Mouse (Mus musculus): ENCODE data around the gene Sp140. TPM values are rescaled to one million over a fixed set of nuclear protein-coding genes. Genes with fewer than 3 reads are reported as not detected.
"Not testable (repeated sequence)": the region's sequence is repeated elsewhere in the genome, so short reads cannot be mapped to it uniquely, and the experiment has no call there.

Gene Sp140
- total RNA-seq (2021), result 1 to 10 TPM; 1.5 to 2.0 TPM

GRCm38 (mm10) chr1:85600078-85600477 lies at the start of gene Sp140:
Sp140 (plus strand) TSS chr1:85600378.
- DNase-seq; intact Hi-C loops (cut with DNase I): not testable (repeated sequence)

- intact Hi-C loops (cut with DNase I), result not testable (repeated sequence)
- peak; percentile 12 to 21 for DNase-seq
These were observed 44.9 kb upstream of the Sp140 start for GRCm38 (mm10) chr1:85555261-85555660.

GRCm38 (mm10) chr1:85573554-85573953 lies 26.6 kb upstream of the Sp140 start:
- DNase-seq, result not testable (repeated sequence)

GRCm38 (mm10) chr1:85575376-85575775 lies 24.8 kb upstream of the Sp140 start, which contains the start of gene G530012D18Rik:
G530012D18Rik (plus strand) TSS chr1:85575676.
- intact Hi-C loops (cut with DNase I); DNase-seq: not testable (repeated sequence)

More at GRCm38 (mm10) chr1:85573554-85573953, 26.6 kb upstream of the Sp140 start:
- intact Hi-C loops (cut with DNase I), result not testable (repeated sequence)

GRCm38 (mm10) chr1:85578372-85579010 lies 21.7 kb upstream of the Sp140 start:
- intact Hi-C loops (cut with DNase I), result not testable (repeated sequence)

GRCm38 (mm10) chr1:85579199-85580147 lies 20.7 kb upstream of the Sp140 start:
- intact Hi-C loops (cut with DNase I); DNase-seq: not testable (repeated sequence)

More at GRCm38 (mm10) chr1:85578372-85579010, 21.7 kb upstream of the Sp140 start:
- not testable (repeated sequence) for DNase-seq

GRCm38 (mm10) chr1:85580148-85580534 lies 20.0 kb upstream of the Sp140 start:
- DNase-seq; intact Hi-C loops (cut with DNase I): not testable (repeated sequence)

GRCm38 (mm10) chr1:85580578-85580977 lies 19.6 kb upstream of the Sp140 start:
- DNase-seq; intact Hi-C loops (cut with DNase I): not testable (repeated sequence)

- not testable (repeated sequence) for DNase-seq
- intact Hi-C loops (cut with DNase I), result loop anchor here (1.0 kb wide), 1 partner anchor 155 kb away; no protein-coding TSS in a partner anchor
These were observed 18.7 kb upstream of the Sp140 start for GRCm38 (mm10) chr1:85581518-85581917.

- DNase-seq; intact Hi-C loops (cut with DNase I): not testable (repeated sequence)
These were observed 11.5 kb upstream of the Sp140 start for GRCm38 (mm10) chr1:85588697-85589096.

- intact Hi-C loops (cut with DNase I); DNase-seq: not testable (repeated sequence)
These were observed 7.7 kb upstream of the Sp140 start for GRCm38 (mm10) chr1:85592526-85592925.

GRCm38 (mm10) chr1:85598271-85599012 lies 1.7 kb upstream of the Sp140 start, which contains the start of gene Sp110:
Sp110 (minus strand) TSS chr1:85598817.
- DNase-seq; intact Hi-C loops (cut with DNase I): not testable (repeated sequence)

GRCm38 (mm10) chr1:85600794-85601193 lies 616 bp downstream of the Sp140 start:
- intact Hi-C loops (cut with DNase I), result not testable (repeated sequence)
- peak; percentile 26 for DNase-seq

GRCm38 (mm10) chr1:85604341-85604740 lies 4.2 kb downstream of the Sp140 start:
- DNase-seq; intact Hi-C loops (cut with DNase I): not testable (repeated sequence)

- intact Hi-C loops (cut with DNase I); DNase-seq: not testable (repeated sequence)
These were observed 8.2 kb downstream of the Sp140 start for GRCm38 (mm10) chr1:85608361-85608760.

GRCm38 (mm10) chr1:85610581-85610980 lies 10.4 kb downstream of the Sp140 start:
- DNase-seq; intact Hi-C loops (cut with DNase I): not testable (repeated sequence)

- intact Hi-C loops (cut with DNase I); DNase-seq: not testable (repeated sequence)
These were observed 14.9 kb downstream of the Sp140 start for GRCm38 (mm10) chr1:85615096-85615495.

GRCm38 (mm10) chr1:85615819-85616218 lies 15.6 kb downstream of the Sp140 start:
- intact Hi-C loops (cut with DNase I); DNase-seq: not testable (repeated sequence)

- DNase-seq; intact Hi-C loops (cut with DNase I): not testable (repeated sequence)
These were observed 17.0 kb downstream of the Sp140 start for GRCm38 (mm10) chr1:85617161-85617560.

GRCm38 (mm10) chr1:85618689-85619088 lies 18.5 kb downstream of the Sp140 start:
- DNase-seq; intact Hi-C loops (cut with DNase I): not testable (repeated sequence)
